Mouse (Mus musculus) midbrain, embryonic 11.5 days (tissue): ENCODE results near the gene Rab21. TPM values are rescaled to one million over a fixed set of nuclear protein-coding genes. Genes with fewer than 3 reads are reported as not detected.

Source experiments
- ATAC-seq: fragments of 200-750 bp; cut with Nextera tagmentation; 2 replicates; pipeline ENCODE4 v1.8.0; 2017; ENCODE audit warnings: moderate TSS enrichment, moderate library complexity; ENCODE audit not compliant: low FRiP score
- DNase-seq: peaks from one replicate; pipeline ENCODE4 v3.0.0; 2015; ENCODE audit warnings: low spot score; ENCODE audit errors: missing footprints
- H3K27ac ChIP-seq: fragments of 300-500 bp; sonication (generic); 2 replicates; pipeline ENCODE4 v1.5.1; 2014; ENCODE audit warnings: low read depth, low read length
- H3K27me3 ChIP-seq: fragments of 300-500 bp; sonication (generic); 2 replicates; pipeline ENCODE4 v1.6.1; 2014; ENCODE audit warnings: mild to moderate bottlenecking, low read length, moderate library complexity, mixed read lengths; ENCODE audit not compliant: control insufficient read depth, insufficient read depth
- H3K36me3 ChIP-seq: fragments of 300-500 bp; sonication (generic); 2 replicates; pipeline ENCODE4 v1.6.1; 2014; ENCODE audit warnings: mild to moderate bottlenecking, low read length, moderate library complexity, mixed read lengths; ENCODE audit not compliant: control insufficient read depth, insufficient read depth
- H3K4me1 ChIP-seq: fragments of 300-500 bp; sonication (generic); 2 replicates; pipeline ENCODE4 v1.6.1; 2014; ENCODE audit warnings: low read length; ENCODE audit not compliant: control insufficient read depth, insufficient read depth
- H3K4me2 ChIP-seq: fragments of 300-500 bp; sonication (generic); 2 replicates; pipeline ENCODE4 v1.6.1; 2014; ENCODE audit warnings: mild to moderate bottlenecking, moderate library complexity
- H3K4me3 ChIP-seq: fragments of 300-500 bp; sonication (generic); 2 replicates; pipeline ENCODE4 v1.5.1; 2014; ENCODE audit warnings: low read depth, low read length
- H3K9ac ChIP-seq: fragments of 300-500 bp; sonication (generic); 2 replicates; pipeline ENCODE4 v1.6.1; 2014; ENCODE audit warnings: low read length
- H3K9me3 ChIP-seq: fragments of 300-500 bp; sonication (generic); 2 replicates; pipeline ENCODE4 v1.6.1; 2016; ENCODE audit warnings: low read length; ENCODE audit not compliant: control insufficient read depth
- WGBS: fragments of 180-500 bp; shearing (Covaris S2); extraction: QIAGEN DNeasy Blood & Tissue Kit; methylation state at CpG from one replicate; pipeline ENCODE4 v1.1.7; 2014; 5-methylcytosine and 5-hydroxymethylcytosine counted together
- polyA plus RNA-seq: library from polyadenylated mRNA; unstranded; fragments of >200 nt; fragmentation: Nextera tagmentation; extraction: Ambion mirVana; gene quantifications from 2 replicates; pipeline ENCODE4 v1.2.1, GENCODE M21; 2014

The Rab21 gene
- polyA plus RNA-seq, 1 experiment from 2014 or later, result 9.7 TPM

- Histone ChIP-seq H3K27ac (no peak within 1 kb of the TSS), H3K4me3 (peak within 1 kb of the TSS; percentile 66), H3K9me3 (no peaks in the 10 kb centered on the region), H3K4me1 (peaks cover 11% of the 10 kb centered on the region), H3K27me3 (no peaks in the 10 kb centered on the region), H3K4me2 (peak within 1 kb of the TSS; percentile 53), H3K9ac (peak within 1 kb of the TSS; percentile 78), H3K36me3 (no peaks in the 10 kb centered on the region)
- ATAC-seq (peak; percentile 99), DNase-seq (peak; percentile 100)
- WGBS, result under 1% methylated on average over 61 of the region's 67 CpGs
These were observed 64.1 kb downstream of the Rab21 start, which contains the start of gene Tbc1d15 for GRCm38 (mm10) chr10:115251088-115251934. Gene Tbc1d15, minus strand, starts transcription at chr10:115251467.

GRCm38 (mm10) chr10:115250235-115251087, 64.9 kb downstream of the Rab21 start:
- Histone ChIP-seq H3K4me1 (peaks cover 11% of the 10 kb centered on the region), H3K36me3 (no peaks in the 10 kb centered on the region), H3K4me2 (peak overlapping the region; percentile 53), H3K9me3 (no peaks in the 10 kb centered on the region), H3K4me3 (peak overlapping the region; percentile 66), H3K27me3 (no peaks in the 10 kb centered on the region), H3K9ac (peak overlapping the region; percentile 78), H3K27ac (no peak overlapping the region)
- DNase-seq (no peak), ATAC-seq (no peak)
- WGBS, result 34% methylated on average over 33 of the region's 38 CpGs

- no peak overlapping the region for H3K4me3 ChIP-seq
- no peak overlapping the region for H3K9ac ChIP-seq
- H3K9me3 ChIP-seq, result no peaks in the 10 kb centered on the region
- DNase-seq, result no peak
- H3K36me3 ChIP-seq, result no peaks in the 10 kb centered on the region
- H3K4me2 ChIP-seq, result no peak overlapping the region
- no peak overlapping the region for H3K27ac ChIP-seq
- 40% methylated on average over 7 of the region's 7 CpGs for WGBS
- peaks cover 11% of the 10 kb centered on the region for H3K4me1 ChIP-seq
- no peaks in the 10 kb centered on the region for H3K27me3 ChIP-seq
- ATAC-seq, result no peak
These were observed 67.4 kb downstream of the Rab21 start for GRCm38 (mm10) chr10:115248041-115248440.

GRCm38 (mm10) chr10:115245488-115245887, 69.9 kb downstream of the Rab21 start:
- Histone ChIP-seq H3K4me3 (no peak overlapping the region), H3K4me1 (peaks cover 4% of the 10 kb centered on the region), H3K9me3 (no peaks in the 10 kb centered on the region), H3K36me3 (no peaks in the 10 kb centered on the region), H3K27ac (no peak overlapping the region), H3K9ac (no peak overlapping the region), H3K27me3 (no peaks in the 10 kb centered on the region), H3K4me2 (no peak overlapping the region)
- ATAC-seq (no peak; the same call in 1 of the 2 replicates), DNase-seq (no peak)
- 89% methylated on average over 2 of the region's 2 CpGs for WGBS

GRCm38 (mm10) chr10:115241082-115241595, 74.3 kb downstream of the Rab21 start:
- Histone ChIP-seq H3K4me3 (no peak overlapping the region), H3K27me3 (no peaks in the 10 kb centered on the region), H3K4me2 (no peak overlapping the region), H3K27ac (no peak overlapping the region), H3K9me3 (no peaks in the 10 kb centered on the region), H3K4me1 (no peaks in the 10 kb centered on the region), H3K36me3 (peaks cover 3% of the 10 kb centered on the region; the same call in 1 of the 2 replicates), H3K9ac (no peak overlapping the region)
- no peak for ATAC-seq
- 81% methylated on average over 8 of the region's 8 CpGs for WGBS
- DNase-seq, result no peak

GRCm38 (mm10) chr10:115237931-115238330, 77.5 kb downstream of the Rab21 start:
- no peak overlapping the region for H3K9ac ChIP-seq
- no peaks in the 10 kb centered on the region for H3K9me3 ChIP-seq
- no peaks in the 10 kb centered on the region for H3K27me3 ChIP-seq
- ATAC-seq, result no peak
- H3K4me2 ChIP-seq, result no peak overlapping the region
- no peak for DNase-seq
- no peak overlapping the region for H3K27ac ChIP-seq
- H3K4me1 ChIP-seq, result no peaks in the 10 kb centered on the region
- H3K36me3 ChIP-seq, result peaks cover 3% of the 10 kb centered on the region; the same call in 1 of the 2 replicates
- WGBS, result 94% methylated on average over 4 of the region's 4 CpGs
- H3K4me3 ChIP-seq, result no peak overlapping the region

Other genes starting within 250 kb of the Rab21 start
- 0.36 and 0.91 TPM in 2 replicates for gene Tph2, start 130.6 kb downstream of the Rab21 start, polyA plus RNA-seq
- 49.9 and 52.5 TPM in 2 replicates for gene Tbc1d15, start 64.1 kb downstream of the Rab21 start, polyA plus RNA-seq
- gene Tmem19, start 46.9 kb upstream of the Rab21 start, polyA plus RNA-seq, result 39.7 and 42.2 TPM in 2 replicates
- 23.6 and 24.0 TPM in 2 replicates for gene Thap2, start 68.8 kb upstream of the Rab21 start, polyA plus RNA-seq
- gene Zfc3h1, start 69.4 kb upstream of the Rab21 start, polyA plus RNA-seq, result 21.2 and 25.6 TPM in 2 replicates